Mouse (Mus musculus): Measurements from ENCODE around the gene Phkb. TPM values are rescaled to one million over a fixed set of nuclear protein-coding genes. Genes with fewer than 3 reads are reported as not detected.
"Not testable (repeated sequence)": the region's sequence is repeated elsewhere in the genome, so short reads cannot be mapped to it uniquely, and the experiment has no call there.

Phkb gene
- polyA plus RNA-seq (2015; fragmentation: Nextera tagmentation; extraction: Ambion mirVana) = 15.1 and 16.8 TPM in 2 replicates

DNA sequence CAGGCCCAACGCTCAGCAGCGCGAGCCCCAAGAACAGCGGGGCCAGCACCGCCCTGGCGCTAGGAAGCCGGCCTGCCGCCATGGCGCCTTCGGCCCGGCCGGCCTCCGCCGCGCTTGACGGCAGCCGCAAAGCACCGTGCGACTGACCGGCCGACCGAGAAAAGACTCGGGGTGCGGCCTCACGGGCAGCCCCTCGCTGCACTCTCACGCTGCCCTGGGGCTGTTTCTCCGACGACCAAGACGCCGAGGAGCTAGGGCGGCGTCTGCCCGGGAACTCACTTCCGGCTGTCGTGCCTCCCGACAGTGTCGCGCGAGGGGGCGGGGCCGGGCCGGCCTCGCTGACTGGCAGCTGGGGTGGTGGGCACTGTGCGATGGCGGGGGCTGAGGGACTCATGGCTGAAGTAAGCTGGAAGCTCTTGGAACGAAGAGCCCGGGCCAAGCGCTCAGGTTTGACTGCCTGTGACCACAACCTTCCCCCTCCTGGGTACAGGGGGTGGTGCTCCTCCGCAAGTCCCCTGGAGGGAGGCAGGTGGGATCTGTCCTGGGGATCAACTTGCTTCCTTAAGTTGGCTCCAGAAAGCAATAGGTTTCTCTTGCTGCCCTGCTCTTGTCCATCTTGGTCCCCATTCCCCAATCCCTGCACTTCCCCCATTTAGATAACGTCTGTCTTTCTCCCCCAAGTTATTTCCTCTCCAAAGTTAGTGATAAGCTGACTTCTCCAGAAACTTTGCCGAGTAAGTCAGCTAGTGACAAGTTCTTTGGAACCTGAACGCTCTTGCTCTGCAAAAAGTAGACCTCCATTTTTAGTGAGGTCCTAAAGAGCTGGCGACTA lies at the start of gene Phkb, which contains the start of gene Itfg1:
TSS of gene Phkb (plus strand) at position 303 of the 832 bp plus-strand sequence.
TSS of gene Itfg1 (minus strand) at position 265 of the 832 bp plus-strand sequence.
- Histone ChIP-seq H3K9ac (ENCODE audit: low read depth, low read length) (peak within 1 kb of the TSS; percentile 87), H3K4me3 (ENCODE audit: low read depth, low read length) (peak within 1 kb of the TSS; percentile 72), H3K36me3 (ENCODE audit: control insufficient read depth, insufficient read depth) (0 out of 2 replicates have a peak, but pooled peaks cover under 1% of the 10 kb centered on the region), H3K27me3 (replicated peaks; ENCODE audit: control insufficient read depth, insufficient read depth, low read length) (no peaks in the 10 kb centered on the region), H3K9me3 (ENCODE audit: control insufficient read depth) (no peaks in the 10 kb centered on the region), H3K27ac (ENCODE audit: low read depth, low read length) (peak within 1 kb of the TSS; percentile 98), H3K4me1 (replicated peaks; ENCODE audit: control insufficient read depth, insufficient read depth, low read length) (peaks cover 9% of the 10 kb centered on the region), H3K4me2 (replicated peaks; ENCODE audit: low read depth) (peak within 1 kb of the TSS; percentile 72)
- peak; percentile 92 for ATAC-seq
- TF ChIP-seq CTCF (IDR thresholded peaks at IDR 0.05; ENCODE audit: low read depth) = peak; percentile 12; the same call in 1 of the 2 replicates
- WGBS = under 1% methylated on average over 45 of the region's 54 CpGs

- H3K4me3 ChIP-seq (ENCODE audit: low read depth, low read length); H3K4me2 ChIP-seq (replicated peaks; ENCODE audit: low read depth); H3K36me3 ChIP-seq (ENCODE audit: control insufficient read depth, insufficient read depth); H3K27ac ChIP-seq (ENCODE audit: low read depth, low read length); H3K4me1 ChIP-seq (replicated peaks; ENCODE audit: control insufficient read depth, insufficient read depth, low read length); H3K27me3 ChIP-seq (replicated peaks; ENCODE audit: control insufficient read depth, insufficient read depth, low read length); H3K9ac ChIP-seq (ENCODE audit: low read depth, low read length); H3K9me3 ChIP-seq (ENCODE audit: control insufficient read depth): not testable (repeated sequence)
- WGBS = 45% methylated on average over 1 of the region's 1 CpGs
- ATAC-seq = peak; percentile 49; the same call in 1 of the 2 replicates
These were observed 44.4 kb upstream of the Phkb start for GRCm38 (mm10) chr8:85796392-85796791.

GRCm38 (mm10) chr8:85800164-85800563 lies 40.6 kb upstream of the Phkb start:
- Histone ChIP-seq H3K27ac (ENCODE audit: low read depth, low read length) (no peak overlapping the region), H3K27me3 (replicated peaks; ENCODE audit: control insufficient read depth, insufficient read depth, low read length) (no peaks in the 10 kb centered on the region), H3K4me2 (replicated peaks; ENCODE audit: low read depth) (no peak overlapping the region), H3K4me1 (replicated peaks; ENCODE audit: control insufficient read depth, insufficient read depth, low read length) (peaks cover 4% of the 10 kb centered on the region; the same call in 1 of the 2 replicates), H3K36me3 (ENCODE audit: control insufficient read depth, insufficient read depth) (peaks cover 6% of the 10 kb centered on the region; the same call in 1 of the 2 replicates), H3K9ac (ENCODE audit: low read depth, low read length) (no peak overlapping the region), H3K9me3 (ENCODE audit: control insufficient read depth) (no peaks in the 10 kb centered on the region), H3K4me3 (ENCODE audit: low read depth, low read length) (no peak overlapping the region)
- no peak for ATAC-seq
- TF ChIP-seq CTCF (IDR thresholded peaks at IDR 0.05; ENCODE audit: low read depth) = no peak
- WGBS = 72% methylated on average over 1 of the region's 1 CpGs

DNA sequence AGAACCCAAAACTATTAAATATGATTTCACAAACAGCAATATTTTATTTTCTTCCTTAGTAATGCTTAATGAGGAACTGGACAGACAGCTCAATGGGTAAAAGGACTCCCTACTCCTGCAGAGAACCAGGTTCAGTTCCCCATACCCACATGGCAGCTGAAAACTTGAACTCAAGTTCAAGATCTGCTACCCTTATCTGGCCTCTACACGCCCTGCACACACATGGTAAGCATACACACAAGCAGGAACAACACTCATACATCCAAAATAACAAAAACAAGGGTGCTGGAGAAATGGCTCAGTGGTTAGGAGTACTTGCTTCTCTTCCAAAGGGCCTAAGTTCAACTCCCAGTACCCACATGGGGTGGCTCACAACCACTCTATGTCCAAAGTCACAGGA lies 39.4 kb upstream of the Phkb start:
- H3K27me3 ChIP-seq (replicated peaks; ENCODE audit: control insufficient read depth, insufficient read depth, low read length) = no peaks in the 10 kb centered on the region
- H3K9ac ChIP-seq (ENCODE audit: low read depth, low read length) = no peak overlapping the region
- no peaks in the 10 kb centered on the region for H3K9me3 ChIP-seq (ENCODE audit: control insufficient read depth)
- H3K4me3 ChIP-seq (ENCODE audit: low read depth, low read length) = no peak overlapping the region
- H3K4me1 ChIP-seq (replicated peaks; ENCODE audit: control insufficient read depth, insufficient read depth, low read length) = no peaks in the 10 kb centered on the region
- H3K27ac ChIP-seq (ENCODE audit: low read depth, low read length) = no peak overlapping the region
- H3K36me3 ChIP-seq (ENCODE audit: control insufficient read depth, insufficient read depth) = peaks cover 6% of the 10 kb centered on the region; the same call in 1 of the 2 replicates
- no peak overlapping the region for H3K4me2 ChIP-seq (replicated peaks; ENCODE audit: low read depth)
- no peak for ATAC-seq
- TF ChIP-seq CTCF (IDR thresholded peaks at IDR 0.05; ENCODE audit: low read depth) = no peak
- 81% methylated on average over 1 of the region's 1 CpGs for WGBS

DNA sequence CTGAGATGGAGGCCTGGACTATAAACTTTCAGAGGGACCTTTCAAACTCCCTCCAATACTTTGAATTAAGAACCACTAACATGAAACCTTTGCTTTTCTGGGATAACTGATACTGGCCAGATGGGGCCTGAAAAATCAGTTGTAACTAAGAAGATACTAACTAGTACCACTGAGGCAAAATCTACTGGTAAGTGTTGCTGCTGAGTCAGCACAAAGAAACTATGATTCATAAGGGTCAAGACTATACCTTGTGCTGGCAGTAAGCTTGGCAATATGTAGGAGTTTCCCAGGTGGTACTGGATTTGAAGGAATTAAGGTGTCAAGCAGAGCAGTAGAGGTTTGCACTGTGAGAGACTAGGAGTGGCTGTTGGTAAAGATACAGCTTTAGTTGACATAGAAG lies 27.1 kb upstream of the Phkb start:
- H3K36me3 ChIP-seq (ENCODE audit: control insufficient read depth, insufficient read depth) = peaks cover 3% of the 10 kb centered on the region; the same call in 1 of the 2 replicates
- ATAC-seq = no peak
- no peak overlapping the region for H3K27ac ChIP-seq (ENCODE audit: low read depth, low read length)
- no peak overlapping the region for H3K4me2 ChIP-seq (replicated peaks; ENCODE audit: low read depth)
- H3K4me3 ChIP-seq (ENCODE audit: low read depth, low read length) = no peak overlapping the region
- H3K9ac ChIP-seq (ENCODE audit: low read depth, low read length) = no peak overlapping the region
- TF ChIP-seq CTCF (IDR thresholded peaks at IDR 0.05; ENCODE audit: low read depth) = no peak
- H3K27me3 ChIP-seq (replicated peaks; ENCODE audit: control insufficient read depth, insufficient read depth, low read length) = no peaks in the 10 kb centered on the region
- no peaks in the 10 kb centered on the region for H3K4me1 ChIP-seq (replicated peaks; ENCODE audit: control insufficient read depth, insufficient read depth, low read length)
- no peaks in the 10 kb centered on the region for H3K9me3 ChIP-seq (ENCODE audit: control insufficient read depth)

- no peaks in the 10 kb centered on the region for H3K27me3 ChIP-seq (replicated peaks; ENCODE audit: control insufficient read depth, insufficient read depth, low read length)
- H3K9ac ChIP-seq (ENCODE audit: low read depth, low read length) = peak overlapping the region; percentile 87
- peak overlapping the region; percentile 98 for H3K27ac ChIP-seq (ENCODE audit: low read depth, low read length)
- 1% methylated on average over 20 of the region's 21 CpGs for WGBS
- peak overlapping the region; percentile 72 for H3K4me2 ChIP-seq (replicated peaks; ENCODE audit: low read depth)
- H3K4me1 ChIP-seq (replicated peaks; ENCODE audit: control insufficient read depth, insufficient read depth, low read length) = peaks cover 9% of the 10 kb centered on the region
- H3K9me3 ChIP-seq (ENCODE audit: control insufficient read depth) = no peaks in the 10 kb centered on the region
- 0 out of 2 replicates have a peak, but pooled peaks have one; percentile 18 for TF ChIP-seq CTCF (IDR thresholded peaks at IDR 0.05; ENCODE audit: low read depth)
- H3K4me3 ChIP-seq (ENCODE audit: low read depth, low read length) = peak overlapping the region; percentile 72
- ATAC-seq = no peak; the same call in 1 of the 2 replicates
- H3K36me3 ChIP-seq (ENCODE audit: control insufficient read depth, insufficient read depth) = peaks cover 7% of the 10 kb centered on the region
These were observed 673 bp upstream of the Phkb start for GRCm38 (mm10) chr8:85839916-85840656.

All from intestine, postnatal 0 days (tissue).